Mouse (Mus musculus) forebrain, embryonic 15.5 days (tissue): Measurements from ENCODE around the gene Gm10282. TPM values are rescaled to one million over a fixed set of nuclear protein-coding genes. Genes with fewer than 3 reads are reported as not detected.

ENCODE experiments used
- ATAC-seq: fragments of 200-750 bp; cut with Nextera tagmentation; replicated peaks from 2 replicates; pipeline ENCODE4 v1.8.0; 2017; ENCODE audit warnings: mild to moderate bottlenecking, moderate TSS enrichment, moderate library complexity
- H3K27ac ChIP-seq: fragments of 300-500 bp; sonication (generic); replicated peaks from 2 replicates; pipeline ENCODE4 v1.5.1; 2015; ENCODE audit warnings: mild to moderate bottlenecking, inconsistent platforms
- H3K27me3 ChIP-seq: fragments of 300-500 bp; sonication (generic); 2 replicates; pipeline ENCODE4 v1.6.1; 2015; ENCODE audit warnings: inconsistent platforms
- H3K36me3 ChIP-seq: fragments of 300-500 bp; sonication (generic); 2 replicates; pipeline ENCODE4 v1.6.1; 2015; ENCODE audit warnings: mild to moderate bottlenecking, inconsistent platforms
- H3K4me1 ChIP-seq: fragments of 300-500 bp; sonication (generic); 2 replicates; pipeline ENCODE4 v1.6.1; 2015; ENCODE audit warnings: inconsistent platforms
- H3K4me2 ChIP-seq: fragments of 300-500 bp; sonication (generic); replicated peaks from 2 replicates; pipeline ENCODE4 v1.6.1; 2015; ENCODE audit warnings: mild to moderate bottlenecking, inconsistent platforms
- H3K4me3 ChIP-seq: fragments of 300-500 bp; sonication (generic); 2 replicates; pipeline ENCODE4 v1.5.1; 2015; ENCODE audit warnings: mild to moderate bottlenecking, inconsistent platforms
- H3K9ac ChIP-seq: fragments of 300-500 bp; sonication (generic); replicated peaks from 2 replicates; pipeline ENCODE4 v1.6.1; 2015; ENCODE audit warnings: mild to moderate bottlenecking, inconsistent platforms
- H3K9me3 ChIP-seq: fragments of 300-500 bp; sonication (generic); 2 replicates; pipeline ENCODE4 v1.6.1; 2016; ENCODE audit warnings: inconsistent platforms
- WGBS: fragments of 180-500 bp; shearing (Covaris S2); methylation state at CpG from one replicate; pipeline ENCODE4 v1.1.7; 2015; ENCODE audit warnings: mixed read lengths; 5-methylcytosine and 5-hydroxymethylcytosine counted together
- polyA plus RNA-seq: library from polyadenylated mRNA; unstranded; fragments of >200 nt; fragmentation: Nextera tagmentation; extraction: Ambion mirVana; gene quantifications from 2 replicates; pipeline ENCODE4 v1.2.1, GENCODE M21; 2015

Gene Gm10282
- polyA plus RNA-seq, 1 experiment from 2014 or later = 23.1 TPM

GRCm38 (mm10) chr8:72337034-72337433, 32.0 kb upstream of the Gm10282 start:
- no peak for ATAC-seq
- Histone ChIP-seq H3K27ac (no peak overlapping the region), H3K27me3 (no peaks in the 10 kb centered on the region), H3K9me3 (no peaks in the 10 kb centered on the region), H3K4me2 (no peak overlapping the region), H3K4me3 (no peak overlapping the region), H3K4me1 (no peaks in the 10 kb centered on the region), H3K9ac (no peak overlapping the region), H3K36me3 (peaks cover 62% of the 10 kb centered on the region)

DNA sequence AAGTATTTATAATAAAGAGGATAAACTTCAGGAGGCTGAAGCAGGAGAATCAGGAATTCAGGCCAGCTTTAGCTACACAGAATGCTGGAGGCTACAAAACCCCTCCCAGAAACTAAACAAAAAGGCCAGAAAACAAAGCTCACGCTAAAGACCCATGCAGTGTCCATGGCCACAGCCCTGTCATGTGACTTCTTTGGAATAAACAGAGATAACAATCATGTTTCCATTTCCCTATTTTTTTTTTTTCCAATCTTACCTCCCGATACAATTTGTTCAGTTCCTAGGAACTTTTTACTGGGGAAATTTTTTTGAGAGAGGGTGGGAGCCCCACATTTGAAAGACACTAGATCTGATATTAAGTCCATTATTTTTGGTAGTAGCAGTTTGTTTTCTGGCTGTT, 31.2 kb upstream of the Gm10282 start:
- peaks cover 55% of the 10 kb centered on the region for H3K36me3 ChIP-seq
- WGBS = 78% methylated on average over 2 of the region's 2 CpGs
- no peak overlapping the region for H3K27ac ChIP-seq

GRCm38 (mm10) chr8:72334144-72334641, 29.1 kb upstream of the Gm10282 start:
- peaks cover 35% of the 10 kb centered on the region for H3K36me3 ChIP-seq
- H3K27me3 ChIP-seq = no peaks in the 10 kb centered on the region
- no peaks in the 10 kb centered on the region for H3K9me3 ChIP-seq
- no peak overlapping the region for H3K4me2 ChIP-seq
- H3K9ac ChIP-seq = no peak overlapping the region
- H3K4me3 ChIP-seq = no peak overlapping the region
- no peak for ATAC-seq
- H3K27ac ChIP-seq = no peak overlapping the region
- no peaks in the 10 kb centered on the region for H3K4me1 ChIP-seq
- 69% methylated on average over 4 of the region's 4 CpGs for WGBS

More for the DNA sequence above, 31.2 kb upstream of the Gm10282 start:
- Histone ChIP-seq H3K27me3 (no peaks in the 10 kb centered on the region), H3K9me3 (no peaks in the 10 kb centered on the region), H3K4me1 (no peaks in the 10 kb centered on the region), H3K4me2 (no peak overlapping the region), H3K4me3 (no peak overlapping the region), H3K9ac (no peak overlapping the region)
- ATAC-seq = no peak

- 43% methylated on average over 3 of the region's 3 CpGs for WGBS
Observed at GRCm38 (mm10) chr8:72333429-72334143, 28.5 kb upstream of the Gm10282 start.

DNA sequence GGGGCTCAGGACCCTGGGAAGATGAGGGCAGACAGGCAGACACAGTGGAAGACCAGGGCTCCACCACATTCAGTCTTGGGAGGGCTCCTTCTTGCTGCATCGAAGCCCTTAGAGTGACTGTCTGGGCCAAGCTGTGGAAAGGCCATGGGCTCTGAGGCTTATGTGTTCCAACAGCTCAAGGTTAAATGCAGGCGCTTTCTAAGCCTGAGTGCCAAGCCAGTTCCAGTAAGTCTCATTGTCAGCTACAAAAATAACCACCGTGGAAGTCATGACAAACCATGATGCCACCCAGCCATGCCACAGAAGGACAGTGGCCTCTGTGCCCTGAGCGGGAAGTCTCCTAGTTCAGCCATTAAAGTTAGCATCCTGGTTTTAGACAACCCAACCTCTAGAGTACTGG, 26.6 kb upstream of the Gm10282 start:
- no peak for ATAC-seq
- Histone ChIP-seq H3K9ac (no peak overlapping the region), H3K4me2 (no peak overlapping the region), H3K4me1 (no peaks in the 10 kb centered on the region), H3K27me3 (no peaks in the 10 kb centered on the region), H3K36me3 (peaks cover 14% of the 10 kb centered on the region; the same call in 1 of the 2 replicates), H3K4me3 (no peak overlapping the region), H3K27ac (no peak overlapping the region), H3K9me3 (no peaks in the 10 kb centered on the region)
- WGBS = 95% methylated on average over 4 of the region's 4 CpGs

More at GRCm38 (mm10) chr8:72333429-72334143, 28.5 kb upstream of the Gm10282 start:
- no peak overlapping the region for H3K9ac ChIP-seq
- H3K4me1 ChIP-seq = no peaks in the 10 kb centered on the region
- H3K4me2 ChIP-seq = no peak overlapping the region
- no peak for ATAC-seq
- peaks cover 29% of the 10 kb centered on the region for H3K36me3 ChIP-seq
- H3K9me3 ChIP-seq = no peaks in the 10 kb centered on the region
- H3K27ac ChIP-seq = no peak overlapping the region
- H3K27me3 ChIP-seq = no peaks in the 10 kb centered on the region
- no peak overlapping the region for H3K4me3 ChIP-seq

DNA sequence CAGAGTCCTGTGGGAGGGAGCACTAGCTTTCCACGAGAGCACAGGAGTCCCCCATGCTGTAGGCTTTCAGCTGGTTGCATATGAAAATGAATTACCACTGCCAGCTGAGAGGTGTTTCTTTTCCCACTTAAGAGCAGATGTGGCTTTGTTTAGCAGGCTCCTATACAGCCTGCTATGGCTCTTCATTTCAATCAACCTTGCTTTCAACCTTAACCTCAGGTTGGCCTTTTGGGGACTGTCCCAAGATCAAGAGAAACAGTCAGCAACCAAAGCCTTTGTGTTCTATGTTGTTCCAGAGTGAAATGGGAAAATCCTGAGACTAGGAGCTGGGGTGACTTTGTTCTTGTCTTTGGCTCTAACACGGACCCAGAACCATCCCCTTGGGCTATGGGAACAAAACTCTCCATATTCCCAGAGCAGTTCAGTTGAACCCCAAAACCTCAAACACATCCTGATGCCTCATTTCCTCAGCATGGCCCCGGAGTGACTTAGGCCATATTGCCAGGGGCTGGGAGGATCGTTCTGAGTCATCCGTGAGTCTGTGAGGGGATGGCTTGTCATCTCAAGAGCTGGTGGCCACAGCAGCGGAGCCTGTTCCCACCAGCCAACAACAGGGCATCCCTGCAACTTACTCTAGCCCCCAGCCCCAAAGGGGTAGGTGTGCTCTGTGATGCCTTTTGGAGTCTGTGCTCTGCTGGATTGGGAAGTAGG, 25.9 kb upstream of the Gm10282 start:
- Histone ChIP-seq H3K36me3 (peaks cover 11% of the 10 kb centered on the region; the same call in 1 of the 2 replicates), H3K4me1 (no peaks in the 10 kb centered on the region), H3K27ac (no peak overlapping the region), H3K4me3 (no peak overlapping the region), H3K4me2 (no peak overlapping the region), H3K9ac (no peak overlapping the region), H3K9me3 (no peaks in the 10 kb centered on the region), H3K27me3 (no peaks in the 10 kb centered on the region)
- 81% methylated on average over 6 of the region's 6 CpGs for WGBS
- no peak for ATAC-seq

GRCm38 (mm10) chr8:72329116-72329515, 24.1 kb upstream of the Gm10282 start:
- ATAC-seq = no peak
- WGBS = 95% methylated on average over 3 of the region's 3 CpGs
- no peaks in the 10 kb centered on the region for H3K9me3 ChIP-seq
- no peaks in the 10 kb centered on the region for H3K4me1 ChIP-seq
- no peak overlapping the region for H3K4me2 ChIP-seq
- no peaks in the 10 kb centered on the region for H3K27me3 ChIP-seq
- no peak overlapping the region for H3K4me3 ChIP-seq
- no peak overlapping the region for H3K27ac ChIP-seq
- H3K9ac ChIP-seq = no peak overlapping the region
- no peaks in the 10 kb centered on the region for H3K36me3 ChIP-seq

DNA sequence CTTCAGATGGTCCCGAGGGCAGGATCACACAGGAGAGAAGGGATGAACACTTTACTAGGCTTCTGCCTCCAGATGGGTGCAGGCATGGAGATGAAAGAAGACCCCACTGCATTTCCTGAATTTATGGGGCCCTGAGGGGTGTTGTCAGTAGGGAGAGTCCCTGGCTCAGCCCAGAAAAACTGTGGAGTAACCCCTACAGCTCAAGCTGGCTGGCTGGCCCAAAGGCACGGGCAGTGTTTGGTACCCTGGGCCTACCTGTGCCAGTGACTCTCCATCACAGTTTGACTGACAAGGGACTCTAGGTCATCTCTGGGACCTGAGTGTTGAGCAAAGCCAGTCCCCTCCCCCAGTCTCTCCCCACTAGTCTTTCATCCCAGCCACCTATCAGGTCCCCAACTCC, 19.6 kb upstream of the Gm10282 start:
- Histone ChIP-seq H3K36me3 (no peaks in the 10 kb centered on the region), H3K27me3 (peaks cover 33% of the 10 kb centered on the region), H3K4me3 (no peak overlapping the region), H3K4me2 (no peak overlapping the region), H3K27ac (no peak overlapping the region), H3K4me1 (peaks cover 6% of the 10 kb centered on the region), H3K9ac (no peak overlapping the region), H3K9me3 (no peaks in the 10 kb centered on the region)
- WGBS = 68% methylated on average over 2 of the region's 2 CpGs
- no peak for ATAC-seq

GRCm38 (mm10) chr8:72324036-72324706, 19.1 kb upstream of the Gm10282 start:
- H3K4me2 ChIP-seq = no peak overlapping the region
- no peak for ATAC-seq
- no peak overlapping the region for H3K4me3 ChIP-seq
- H3K27me3 ChIP-seq = peaks cover 39% of the 10 kb centered on the region
- H3K27ac ChIP-seq = no peak overlapping the region
- H3K36me3 ChIP-seq = no peaks in the 10 kb centered on the region
- peaks cover 11% of the 10 kb centered on the region for H3K4me1 ChIP-seq
- no peaks in the 10 kb centered on the region for H3K9me3 ChIP-seq
- no peak overlapping the region for H3K9ac ChIP-seq
- 85% methylated on average over 10 of the region's 10 CpGs for WGBS

DNA sequence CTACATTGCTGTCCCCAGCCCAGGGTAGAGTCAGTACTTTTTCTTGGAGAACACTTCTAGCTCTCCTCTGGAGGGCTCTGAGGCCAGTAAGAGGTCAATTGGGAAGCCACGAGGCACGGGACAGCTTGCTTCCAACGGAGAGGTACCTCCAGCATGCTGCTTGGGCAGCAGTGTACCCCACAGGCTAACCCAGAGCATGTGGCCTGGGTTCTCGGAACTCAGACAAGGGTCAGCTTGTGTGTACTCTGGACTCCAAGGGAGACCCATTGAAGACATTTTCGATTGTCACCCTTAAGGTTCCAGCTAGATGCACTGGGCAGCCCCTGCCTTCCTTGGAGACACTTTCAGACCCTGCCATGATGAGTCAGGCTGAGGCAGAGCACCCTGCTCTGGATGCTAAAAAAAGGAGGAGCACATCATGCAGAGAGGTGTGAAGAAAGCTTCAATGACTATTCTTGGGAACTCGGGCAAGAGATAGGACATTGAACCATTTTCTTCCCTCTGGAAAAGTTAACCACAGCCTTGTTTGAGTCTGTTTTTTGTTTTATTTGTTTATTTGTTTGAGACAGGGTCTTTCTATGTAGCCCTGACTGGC, 18.2 kb upstream of the Gm10282 start:
- Histone ChIP-seq H3K4me3 (no peak overlapping the region), H3K9me3 (no peaks in the 10 kb centered on the region), H3K27ac (no peak overlapping the region), H3K27me3 (peaks cover 46% of the 10 kb centered on the region), H3K4me1 (peaks cover 19% of the 10 kb centered on the region), H3K9ac (no peak overlapping the region), H3K36me3 (no peaks in the 10 kb centered on the region), H3K4me2 (no peak overlapping the region)
- ATAC-seq = no peak
- 65% methylated on average over 6 of the region's 6 CpGs for WGBS

DNA sequence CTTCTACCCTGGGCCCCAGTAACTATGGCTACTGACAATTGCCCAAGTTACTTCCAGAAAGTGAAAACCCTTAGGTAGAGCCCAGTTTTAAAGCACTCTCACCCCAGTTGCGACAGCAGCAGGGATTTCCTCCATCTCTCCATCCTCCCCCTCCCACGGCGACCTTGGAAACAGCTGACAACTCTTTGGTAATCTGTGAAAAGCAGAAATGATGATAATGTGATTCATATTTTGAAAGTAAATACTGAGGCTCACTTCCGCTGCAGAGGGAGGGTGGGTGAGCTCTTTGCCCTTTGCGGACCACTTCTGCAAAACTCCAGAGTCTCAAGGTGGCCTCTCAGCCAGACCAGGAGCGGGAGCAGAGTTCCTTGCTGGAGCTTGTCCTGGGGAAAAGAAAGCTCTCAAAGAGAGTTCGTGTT, 17.4 kb upstream of the Gm10282 start:
- H3K4me2 ChIP-seq = no peak overlapping the region
- no peaks in the 10 kb centered on the region for H3K9me3 ChIP-seq
- no peaks in the 10 kb centered on the region for H3K36me3 ChIP-seq
- ATAC-seq = no peak
- H3K9ac ChIP-seq = no peak overlapping the region
- H3K4me3 ChIP-seq = no peak overlapping the region
- WGBS = 69% methylated on average over 7 of the region's 7 CpGs
- H3K27me3 ChIP-seq = peaks cover 46% of the 10 kb centered on the region
- H3K4me1 ChIP-seq = peaks cover 19% of the 10 kb centered on the region
- H3K27ac ChIP-seq = no peak overlapping the region
